Mouse (Mus musculus) MEL (cell line): ENCODE data around the gene Slc5a6. TPM values are rescaled to one million over a fixed set of nuclear protein-coding genes. Genes with fewer than 3 reads are reported as not detected.

ENCODE experiments used
- DNase-seq: peaks from one replicate; pipeline ENCODE4 v3.0.0; 2011; ENCODE audit warnings: low read depth, low spot score
- H3K27ac ChIP-seq: 2 replicates; pipeline ENCODE4 v1.5.1; 2012; ENCODE audit warnings: low read depth, mild to moderate bottlenecking, control low read depth, low read length, moderate library complexity; ENCODE audit not compliant: control insufficient read depth
- H3K27me3 ChIP-seq, 2 experiments: fragments of 150-350 bp in 1 of 2; sonication (generic) in 1 of 2; 2 replicates each; pipeline ENCODE4 v1.6.1; 2012; ENCODE audit warnings: low read length in 2 of 2, mild to moderate bottlenecking in 2 of 2, improper control_type of control experiment in 1 of 2, moderate library complexity in 1 of 2; ENCODE audit not compliant: insufficient read depth in 2 of 2, control insufficient read depth in 1 of 2
- H3K36me3 ChIP-seq, 2 experiments: 2 replicates each; pipeline ENCODE4 v1.6.1; 2012 to 2014; ENCODE audit warnings: low read length in 2 of 2, improper control_type of control experiment in 1 of 2, inconsistent platforms in 1 of 2, mild to moderate bottlenecking in 1 of 2; ENCODE audit not compliant: insufficient read depth in 2 of 2, control insufficient read depth in 1 of 2
- H3K4me1 ChIP-seq, 2 experiments: fragments of 150-350 bp in 1 of 2; sonication (generic) in 1 of 2; 2 replicates each; pipeline ENCODE4 v1.6.1; 2012; ENCODE audit warnings: low read length in 2 of 2, improper control_type of control experiment in 1 of 2, mild to moderate bottlenecking in 1 of 2; ENCODE audit not compliant: insufficient read depth in 2 of 2, control insufficient read depth in 1 of 2
- H3K4me3 ChIP-seq, 2 experiments: fragments of 150-350 bp in 1 of 2; sonication (generic) in 1 of 2; 2 replicates each; pipeline ENCODE4 v1.5.1; 2012; ENCODE audit warnings: low read depth in 2 of 2, low read length in 2 of 2, mild to moderate bottlenecking in 2 of 2, moderate library complexity in 2 of 2, control low read depth in 1 of 2, improper control_type of control experiment in 1 of 2; ENCODE audit not compliant: control insufficient read depth in 1 of 2, insufficient read depth in 1 of 2
- H3K79me2 ChIP-seq: 2 replicates; pipeline ENCODE4 v1.6.1; 2012; ENCODE audit warnings: mild to moderate bottlenecking, low read length, moderate library complexity; ENCODE audit not compliant: control insufficient read depth, poor library complexity, insufficient read depth
- H3K9ac ChIP-seq: 2 replicates; pipeline ENCODE4 v1.6.1; 2012; ENCODE audit warnings: low read depth, mild to moderate bottlenecking, control low read depth, low read length, moderate library complexity; ENCODE audit not compliant: control insufficient read depth, poor library complexity, severe bottlenecking
- H3K9me3 ChIP-seq: fragments of 150-350 bp; sonication (generic); replicated peaks from 2 replicates; pipeline ENCODE4 v1.6.1; 2012; ENCODE audit warnings: mild to moderate bottlenecking, low read length, improper control_type of control experiment, moderate library complexity; ENCODE audit not compliant: insufficient read depth
- CHD2 ChIP-seq: IDR thresholded peaks from 2 replicates; pipeline ENCODE4 v1.6.1; 2011; ENCODE audit warnings: low read length, improper control_type of control experiment
- CTCF ChIP-seq, 3 experiments: IDR thresholded peaks in 2 of 3; conservative IDR thresholded peaks in 1 of 3; 2 replicates each; pipeline ENCODE4 v1.5.1; 2011 to 2012; ENCODE audit warnings: low read length in 3 of 3, low read depth in 2 of 3, mild to moderate bottlenecking in 2 of 3, improper control_type of control experiment in 1 of 3, inconsistent platforms in 1 of 3, mixed read lengths in 1 of 3, moderate library complexity in 1 of 3; ENCODE audit not compliant: control insufficient read depth in 1 of 3, insufficient read depth in 1 of 3, poor library complexity in 1 of 3, severe bottlenecking in 1 of 3
- E2F4 ChIP-seq: IDR thresholded peaks from 2 replicates; pipeline ENCODE4 v1.6.1; 2011; ENCODE audit warnings: low read depth, low read length, improper control_type of control experiment, borderline replicate concordance
- ELF1 ChIP-seq: IDR thresholded peaks from 2 replicates; pipeline ENCODE4 v1.6.1; 2014; ENCODE audit warnings: low read depth, mild to moderate bottlenecking, inconsistent platforms, low read length, improper control_type of control experiment, moderate library complexity
- EP300 ChIP-seq, 2 experiments: IDR thresholded peaks; 2 replicates each; pipeline ENCODE4 v1.6.1; 2011; ENCODE audit warnings: improper control_type of control experiment in 2 of 2, low read length in 2 of 2, low read depth in 1 of 2, mild to moderate bottlenecking in 1 of 2
- ETS1 ChIP-seq: IDR thresholded peaks from 2 replicates; pipeline ENCODE4 v1.6.1; 2012; ENCODE audit warnings: low read depth, mild to moderate bottlenecking, inconsistent platforms, low read length, improper control_type of control experiment, moderate library complexity
- GATA1 ChIP-seq: IDR thresholded peaks from 2 replicates; pipeline ENCODE4 v1.6.1; 2011; ENCODE audit warnings: low read depth, low read length, improper control_type of control experiment
- HCFC1 ChIP-seq: IDR thresholded peaks from 2 replicates; pipeline ENCODE4 v1.6.1; 2012; ENCODE audit warnings: low read depth, mild to moderate bottlenecking, inconsistent platforms, low read length, improper control_type of control experiment, moderate library complexity
- JUND ChIP-seq: IDR thresholded peaks from 2 replicates; pipeline ENCODE4 v1.6.1; 2011; ENCODE audit warnings: low read depth, mild to moderate bottlenecking, improper control_type of control experiment, low read length
- KAT2A ChIP-seq: conservative IDR thresholded peaks from 2 replicates; pipeline ENCODE4 v1.6.1; 2012; ENCODE audit warnings: low read depth, low read length, improper control_type of control experiment, inconsistent platforms
- MAX ChIP-seq: IDR thresholded peaks from 2 replicates; pipeline ENCODE4 v1.6.1; 2011; ENCODE audit warnings: low read length, improper control_type of control experiment
- MAZ ChIP-seq: IDR thresholded peaks from 2 replicates; pipeline ENCODE4 v1.6.1; 2012; ENCODE audit warnings: low read depth, mild to moderate bottlenecking, inconsistent platforms, low read length, improper control_type of control experiment
- MEF2A ChIP-seq: IDR thresholded peaks from 2 replicates; pipeline ENCODE4 v1.6.1; 2014; ENCODE audit warnings: low read depth, mild to moderate bottlenecking, inconsistent platforms, low read length, improper control_type of control experiment; ENCODE audit not compliant: poor library complexity, insufficient replicate concordance, severe bottlenecking; ENCODE audit errors: extremely low read depth
- MXI1 ChIP-seq: IDR thresholded peaks from 2 replicates; pipeline ENCODE4 v1.6.1; 2011; ENCODE audit warnings: mild to moderate bottlenecking, low read depth, low read length, improper control_type of control experiment
- MYB ChIP-seq: IDR thresholded peaks from 2 replicates; pipeline ENCODE4 v1.6.1; 2011; ENCODE audit warnings: mild to moderate bottlenecking, low read depth, low read length, improper control_type of control experiment
- MYC ChIP-seq: IDR thresholded peaks from 2 replicates; pipeline ENCODE4 v1.6.1; 2011; ENCODE audit warnings: low read depth, mild to moderate bottlenecking, low read length, improper control_type of control experiment, moderate library complexity
- NELFE ChIP-seq: IDR thresholded peaks from 2 replicates; pipeline ENCODE4 v1.6.1; 2011; ENCODE audit warnings: low read depth, low read length, improper control_type of control experiment
- NRF1 ChIP-seq: IDR thresholded peaks from 2 replicates; pipeline ENCODE4 v1.6.1; 2014; ENCODE audit warnings: low read depth, mild to moderate bottlenecking, inconsistent platforms, low read length, improper control_type of control experiment, moderate library complexity; ENCODE audit not compliant: poor library complexity, insufficient read depth, severe bottlenecking
- POLR2A ChIP-seq, 2 experiments: IDR thresholded peaks; 2 replicates each; pipeline ENCODE4 v1.6.1; 2011 to 2012; ENCODE audit warnings: low read length in 2 of 2, mild to moderate bottlenecking in 2 of 2, control low read depth in 1 of 2, improper control_type of control experiment in 1 of 2, low read depth in 1 of 2, moderate library complexity in 1 of 2; ENCODE audit not compliant: control insufficient read depth in 1 of 2, insufficient read depth in 1 of 2, poor library complexity in 1 of 2
- POLR2AphosphoS2 ChIP-seq: IDR thresholded peaks from 2 replicates; pipeline ENCODE4 v1.6.1; 2011; ENCODE audit warnings: low read length, improper control_type of control experiment
- POLR2AphosphoS5 ChIP-seq: IDR thresholded peaks from 2 replicates; pipeline ENCODE4 v1.6.1; 2012; ENCODE audit warnings: low read depth, borderline replicate concordance, mild to moderate bottlenecking, inconsistent platforms, low read length, moderate library complexity, mixed read lengths
- RAD21 ChIP-seq: IDR thresholded peaks from 2 replicates; pipeline ENCODE4 v1.6.1; 2011; ENCODE audit warnings: mild to moderate bottlenecking, low read depth, low read length, improper control_type of control experiment
- RCOR1 ChIP-seq: IDR thresholded peaks from 2 replicates; pipeline ENCODE4 v1.6.1; 2012; ENCODE audit warnings: low read depth, mild to moderate bottlenecking, inconsistent platforms, low read length, improper control_type of control experiment
- SMC3 ChIP-seq: IDR thresholded peaks from 2 replicates; pipeline ENCODE4 v1.6.1; 2011; ENCODE audit warnings: low read depth, low read length, improper control_type of control experiment
- TAL1 ChIP-seq: IDR thresholded peaks from 2 replicates; pipeline ENCODE4 v1.6.1; 2012; ENCODE audit warnings: mild to moderate bottlenecking, inconsistent platforms, low read length, moderate library complexity, mixed read lengths
- TBP ChIP-seq: IDR thresholded peaks from 2 replicates; pipeline ENCODE4 v1.8.0; 2011; ENCODE audit warnings: low read depth, low read length, improper control_type of control experiment
- TCF12 ChIP-seq: IDR thresholded peaks from 2 replicates; pipeline ENCODE4 v1.6.1; 2014; ENCODE audit warnings: low read depth, mild to moderate bottlenecking, inconsistent platforms, low read length, improper control_type of control experiment, moderate library complexity
- UBTF ChIP-seq: IDR thresholded peaks from 2 replicates; pipeline ENCODE4 v1.6.1; 2012; ENCODE audit warnings: low read depth, mild to moderate bottlenecking, inconsistent platforms, low read length, improper control_type of control experiment, moderate library complexity, borderline replicate concordance; ENCODE audit not compliant: insufficient read depth
- USF1 ChIP-seq: IDR thresholded peaks from 2 replicates; pipeline ENCODE4 v1.6.1; 2014; ENCODE audit warnings: low read depth, mild to moderate bottlenecking, inconsistent platforms, low read length, improper control_type of control experiment, moderate library complexity
- USF2 ChIP-seq, 2 experiments: IDR thresholded peaks; 2 replicates each; pipeline ENCODE4 v1.6.1; 2011 to 2012; ENCODE audit warnings: improper control_type of control experiment in 2 of 2, low read length in 2 of 2, borderline replicate concordance in 1 of 2, inconsistent platforms in 1 of 2, low read depth in 1 of 2, mild to moderate bottlenecking in 1 of 2; ENCODE audit not compliant: insufficient read depth in 1 of 2
- ZC3H11A ChIP-seq: IDR thresholded peaks from 2 replicates; pipeline ENCODE4 v1.6.1; 2012; ENCODE audit warnings: low read depth, mild to moderate bottlenecking, inconsistent platforms, low read length, improper control_type of control experiment
- ZKSCAN1 ChIP-seq: IDR thresholded peaks from 2 replicates; pipeline ENCODE4 v1.6.1; 2012; ENCODE audit warnings: low read depth, mild to moderate bottlenecking, inconsistent platforms, low read length, improper control_type of control experiment, moderate library complexity
- ZMIZ1 ChIP-seq: IDR thresholded peaks from 2 replicates; pipeline ENCODE4 v1.6.1; 2012; ENCODE audit warnings: low read depth, mild to moderate bottlenecking, inconsistent platforms, low read length, improper control_type of control experiment, moderate library complexity
- ZNF384 ChIP-seq: IDR thresholded peaks from 2 replicates; pipeline ENCODE4 v1.6.1; 2012; ENCODE audit warnings: low read depth, mild to moderate bottlenecking, inconsistent platforms, low read length, improper control_type of control experiment
- polyA plus RNA-seq, 2 experiments: library from polyadenylated mRNA; stranded (reverse) in 1 of 2; unstranded in 1 of 2; fragments of >175 nt in 1 of 2; fragments of >200 nt in 1 of 2; gene quantifications; 2 replicates each; pipeline versions ENCODE4 v1.2.1 to v1.2.4; 2012; ENCODE audit warnings: low replicate concordance in 2 of 2, low read depth in 1 of 2; ENCODE audit not compliant: insufficient read length in 2 of 2, insufficient read depth in 1 of 2, missing spikeins in 1 of 2
- total RNA-seq: library from RNA; depleted of rRNA; stranded (reverse); fragments of 300-350 nt; gene quantifications from 2 replicates; pipeline ENCODE4 v1.2.3, GENCODE M21; 2012

Gene Slc5a6
- total and polyA plus RNA-seq, 3 experiments = 34.5 to 41.7 TPM; not detected in 1

- peaks cover 12 to 22% of the 10 kb centered on the region in 2 experiments for H3K36me3 ChIP-seq
- peak within 1 kb of the TSS; percentile 92 to 93 for H3K4me3 ChIP-seq
- peaks cover 5 to 16% of the 10 kb centered on the region in 2 experiments for H3K4me1 ChIP-seq
- peak within 1 kb of the TSS; percentile 94 for H3K9ac ChIP-seq
- peaks cover 32% of the 10 kb centered on the region for H3K79me2 ChIP-seq
- H3K9me3 ChIP-seq = no peaks in the 10 kb centered on the region
- peak within 1 kb of the TSS; percentile 65 for H3K27ac ChIP-seq
- peak; percentile 97 for DNase-seq
- H3K27me3 ChIP-seq = no peaks in the 10 kb centered on the region
- peak; percentile 25; the same call in 1 of the 2 replicates for TF ChIP-seq MYB
- peak; percentile 76 for TF ChIP-seq ZMIZ1
- TF ChIP-seq E2F4 = no peak; the same call in 1 of the 2 replicates
- TF ChIP-seq MXI1 = peak; percentile 100
- no peak for TF ChIP-seq ZNF384
- no peak for TF ChIP-seq ZKSCAN1
- TF ChIP-seq MEF2A = 0 out of 2 replicates have a peak, but pooled peaks have one; percentile 7
- no peak for TF ChIP-seq CHD2
- no peak for TF ChIP-seq RAD21
- TF ChIP-seq NRF1 = peak; percentile 81
- TF ChIP-seq SMC3 = no peak
- TF ChIP-seq TAL1 = no peak
- no peak; the same call in 1 of the 2 replicates for TF ChIP-seq KAT2A
- TF ChIP-seq TCF12 = peak; percentile 50; the same call in 1 of the 2 replicates
- peak; percentile 72 for TF ChIP-seq HCFC1
- peak in 1 of 2 experiments; percentile 3; a peak in 2 of 4 replicates for TF ChIP-seq EP300 (IDR thresholded peaks at IDR 0.05; ENCODE audit: low read depth in 1 of 2, low read length in 2 of 2)
- TF ChIP-seq MAX = peak; percentile 98
- peak; percentile 96 to 97 for TF ChIP-seq POLR2A (IDR thresholded peaks at IDR 0.05; ENCODE audit: control insufficient read depth in 1 of 2, insufficient read depth in 1 of 2, low read depth in 1 of 2, low read length in 2 of 2, poor library complexity in 1 of 2)
- TF ChIP-seq UBTF = no peak; the same call in 1 of the 2 replicates
- TF ChIP-seq TBP = peak; percentile 72
- TF ChIP-seq JUND = no peak
- no peak for TF ChIP-seq RCOR1
- no peak; the same call in 1 of the 2 replicates for TF ChIP-seq MAZ
- peak in 2 of 3 experiments; percentile 8 to 40; a peak in 3 of 6 replicates for TF ChIP-seq CTCF (IDR thresholded peaks at IDR 0.05 in 2 of 3, conservative IDR thresholded peaks at IDR 0.05 in 1 of 3; ENCODE audit: control insufficient read depth in 1 of 3, insufficient read depth in 1 of 3, low read depth in 2 of 3, low read length in 3 of 3, poor library complexity in 1 of 3, severe bottlenecking in 1 of 3)
- no peak for TF ChIP-seq POLR2AphosphoS5
- peak; percentile 97 for TF ChIP-seq NELFE
- peak; percentile 92 for TF ChIP-seq MYC
- TF ChIP-seq POLR2AphosphoS2 = peak; percentile 95
- TF ChIP-seq ZC3H11A = no peak
- peak; percentile 23; the same call in 1 of the 2 replicates for TF ChIP-seq ETS1
- TF ChIP-seq USF2 (IDR thresholded peaks at IDR 0.05; ENCODE audit: borderline replicate concordance in 1 of 2, insufficient read depth in 1 of 2, low read depth in 1 of 2, low read length in 2 of 2) = no peak
- peak; percentile 23; the same call in 1 of the 2 replicates for TF ChIP-seq ELF1
- peak; percentile 17; the same call in 1 of the 2 replicates for TF ChIP-seq GATA1
- TF ChIP-seq USF1 = peak; percentile 81
Measured at GRCm38 (mm10) chr5:31054261-31055215, 5.8 kb upstream of the Slc5a6 start, which contains the start of gene Cad. Gene Cad (plus strand): TSS chr5:31054780.
